Mouse (Mus musculus): ENCODE results near the gene Tsfm. TPM values are rescaled to one million over a fixed set of nuclear protein-coding genes. Genes with fewer than 3 reads are reported as not detected.
A peak's percentile ranks its signal among the peaks of the same experiment; 100 is the strongest.
"Not testable (repeated sequence)": the region's sequence is repeated elsewhere in the genome, so short reads cannot be mapped to it uniquely, and the experiment has no call there.

Tsfm gene
- polyA plus RNA-seq, 1 experiment: not detected

- 91% methylated on average over 14 of the region's 14 CpGs for WGBS
Measured at GRCm38 (mm10) chr10:127066519-127067018, 35.9 kb upstream of the Tsfm start.

GRCm38 (mm10) chr10:127065981-127066380, 35.3 kb upstream of the Tsfm start:
- TF ChIP-seq CTCF (IDR thresholded peaks at IDR 0.05; ENCODE audit: insufficient read depth, low read depth, low read length): no peak
- no peak for TF ChIP-seq POLR2A (IDR thresholded peaks at IDR 0.05; ENCODE audit: insufficient read depth, low read depth, low read length)
- H3K27ac ChIP-seq (ENCODE audit: insufficient read depth, low read depth, low read length): no peak overlapping the region
- peaks cover 11% of the 10 kb centered on the region for H3K4me1 ChIP-seq (ENCODE audit: control insufficient read depth, insufficient read depth, low read length)
- WGBS: 88% methylated on average over 9 of the region's 9 CpGs
- H3K4me3 ChIP-seq (ENCODE audit: insufficient read depth, low read depth, low read length): no peak overlapping the region

More at GRCm38 (mm10) chr10:127066519-127067018, 35.9 kb upstream of the Tsfm start:
- H3K4me1 ChIP-seq (ENCODE audit: control insufficient read depth, insufficient read depth, low read length): peaks cover 14% of the 10 kb centered on the region
- TF ChIP-seq CTCF (IDR thresholded peaks at IDR 0.05; ENCODE audit: insufficient read depth, low read depth, low read length): no peak
- H3K4me3 ChIP-seq (ENCODE audit: insufficient read depth, low read depth, low read length): no peak overlapping the region
- no peak overlapping the region for H3K27ac ChIP-seq (ENCODE audit: insufficient read depth, low read depth, low read length)

GRCm38 (mm10) chr10:127063913-127064870, 33.6 kb upstream of the Tsfm start:
- Histone ChIP-seq H3K4me1 (ENCODE audit: control insufficient read depth, insufficient read depth, low read length) (peaks cover 15% of the 10 kb centered on the region), H3K27ac (ENCODE audit: insufficient read depth, low read depth, low read length) (peak overlapping the region; percentile 93), H3K4me3 (ENCODE audit: insufficient read depth, low read depth, low read length) (peak overlapping the region; percentile 93)
- TF ChIP-seq CTCF (IDR thresholded peaks at IDR 0.05; ENCODE audit: insufficient read depth, low read depth, low read length) (no peak), POLR2A (IDR thresholded peaks at IDR 0.05; ENCODE audit: insufficient read depth, low read depth, low read length) (no peak)
- WGBS: 9% methylated on average over 37 of the region's 37 CpGs

- under 1% methylated on average over 46 of the region's 46 CpGs for WGBS
- TF ChIP-seq POLR2A (IDR thresholded peaks at IDR 0.05; ENCODE audit: insufficient read depth, low read depth, low read length) (peak; percentile 24), CTCF (IDR thresholded peaks at IDR 0.05; ENCODE audit: insufficient read depth, low read depth, low read length) (no peak)
- Histone ChIP-seq H3K27ac (ENCODE audit: insufficient read depth, low read depth, low read length) (peak within 1 kb of the TSS; percentile 93), H3K4me3 (ENCODE audit: insufficient read depth, low read depth, low read length) (peak within 1 kb of the TSS; percentile 93), H3K4me1 (ENCODE audit: control insufficient read depth, insufficient read depth, low read length) (peaks cover 17% of the 10 kb centered on the region)
Measured at GRCm38 (mm10) chr10:127063239-127063872, 32.7 kb upstream of the Tsfm start, which contains the start of gene Cdk4. Cdk4 (plus strand) TSS chr10:127063534.

- H3K27ac ChIP-seq (ENCODE audit: insufficient read depth, low read depth, low read length): peak overlapping the region; percentile 46; the same call in 1 of the 2 replicates
- no peak for TF ChIP-seq POLR2A (IDR thresholded peaks at IDR 0.05; ENCODE audit: insufficient read depth, low read depth, low read length)
- TF ChIP-seq CTCF (IDR thresholded peaks at IDR 0.05; ENCODE audit: insufficient read depth, low read depth, low read length): no peak
- H3K4me1 ChIP-seq (ENCODE audit: control insufficient read depth, insufficient read depth, low read length): peaks cover 20% of the 10 kb centered on the region
- 60% methylated on average over 5 of the region's 5 CpGs for WGBS
- no peak overlapping the region for H3K4me3 ChIP-seq (ENCODE audit: insufficient read depth, low read depth, low read length)
Measured at GRCm38 (mm10) chr10:127062503-127062902, 31.9 kb upstream of the Tsfm start.

- H3K27ac ChIP-seq (ENCODE audit: insufficient read depth, low read depth, low read length): peak overlapping the region; percentile 46; the same call in 1 of the 2 replicates
- not testable (repeated sequence) for H3K4me3 ChIP-seq (ENCODE audit: insufficient read depth, low read depth, low read length)
- peaks cover 20% of the 10 kb centered on the region for H3K4me1 ChIP-seq (ENCODE audit: control insufficient read depth, insufficient read depth, low read length)
- WGBS: 82% methylated on average over 4 of the region's 4 CpGs
Measured at GRCm38 (mm10) chr10:127062101-127062500, 31.5 kb upstream of the Tsfm start.

- Histone ChIP-seq H3K4me1 (ENCODE audit: control insufficient read depth, insufficient read depth, low read length) (peaks cover 21% of the 10 kb centered on the region), H3K27ac (ENCODE audit: insufficient read depth, low read depth, low read length) (no peak overlapping the region), H3K4me3 (ENCODE audit: insufficient read depth, low read depth, low read length) (no peak overlapping the region)
- TF ChIP-seq CTCF (IDR thresholded peaks at IDR 0.05; ENCODE audit: insufficient read depth, low read depth, low read length): no peak
- no peak for TF ChIP-seq POLR2A (IDR thresholded peaks at IDR 0.05; ENCODE audit: insufficient read depth, low read depth, low read length)
- 75% methylated on average over 2 of the region's 2 CpGs for WGBS
Measured at GRCm38 (mm10) chr10:127061513-127061912, 30.9 kb upstream of the Tsfm start.

GRCm38 (mm10) chr10:127061085-127061484, 30.4 kb upstream of the Tsfm start:
- TF ChIP-seq CTCF (IDR thresholded peaks at IDR 0.05; ENCODE audit: insufficient read depth, low read depth, low read length) (no peak), POLR2A (IDR thresholded peaks at IDR 0.05; ENCODE audit: insufficient read depth, low read depth, low read length) (no peak)
- peaks cover 25% of the 10 kb centered on the region for H3K4me1 ChIP-seq (ENCODE audit: control insufficient read depth, insufficient read depth, low read length)
- 31% methylated on average over 5 of the region's 5 CpGs for WGBS
- no peak overlapping the region for H3K4me3 ChIP-seq (ENCODE audit: insufficient read depth, low read depth, low read length)
- H3K27ac ChIP-seq (ENCODE audit: insufficient read depth, low read depth, low read length): peak overlapping the region; percentile 80; the same call in 1 of the 2 replicates

Data from olfactory bulb, adult 2 months (tissue).